Mouse (Mus musculus): ENCODE results near the gene Iqcm. TPM values are rescaled to one million over a fixed set of nuclear protein-coding genes. Genes with fewer than 3 reads are reported as not detected.
"Not testable (repeated sequence)": the region's sequence is repeated elsewhere in the genome, so short reads cannot be mapped to it uniquely, and the experiment has no call there.

Iqcm gene
- under 1 TPM in 1 of 2 experiments, not detected in 1; 0.17 TPM for total RNA-seq (2021)
- long read RNA-seq, experiment 1, result 0 reads
- long read RNA-seq, experiment 2, result 0 reads

DNA sequence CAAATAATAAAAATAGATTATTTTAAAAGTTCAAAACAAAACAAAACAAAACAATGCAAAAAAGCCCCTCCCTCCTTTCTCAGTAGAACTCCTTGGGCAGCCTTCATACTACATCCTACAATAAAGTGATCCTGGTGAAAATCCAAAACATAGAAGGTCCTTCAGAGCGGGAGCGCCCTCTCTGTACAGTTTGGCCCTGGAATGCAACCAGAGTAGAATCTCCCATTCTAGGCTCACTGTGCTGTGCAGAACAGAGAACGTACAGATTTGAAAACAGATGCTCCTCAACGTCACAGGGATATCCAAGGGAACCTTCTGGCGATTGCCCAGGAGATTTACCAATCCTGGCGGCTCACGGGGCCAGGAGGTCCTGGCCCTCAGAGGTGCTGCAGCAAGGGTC lies at the start of gene Iqcm:
Iqcm (plus strand) TSS at position 301 of the 400 bp plus-strand sequence.
- H3K4me3 ChIP-seq, result no peak within 1 kb of the TSS
- intact Hi-C loops (cut with DNase I), result no loop called here
- H3K27ac ChIP-seq, result no peak within 1 kb of the TSS
- no peak for DNase-seq
- no peak for TF ChIP-seq CTCF (IDR thresholded peaks at IDR 0.05)

- DNase-seq, result no peak
- Histone ChIP-seq H3K27ac (no peak within 1 kb of the TSS), H3K4me3 (no peak within 1 kb of the TSS)
- TF ChIP-seq CTCF (IDR thresholded peaks at IDR 0.05), result no peak
- intact Hi-C loops (cut with DNase I), result no loop called here
Measured at GRCm38 (mm10) chr8:75406489-75406888, 42.0 kb upstream of the Iqcm start, which contains the start of gene Gm10358. Gene Gm10358, minus strand, starts transcription at chr8:75406589.

GRCm38 (mm10) chr8:75415696-75416095 lies 32.8 kb upstream of the Iqcm start:
- DNase-seq; H3K27ac ChIP-seq; intact Hi-C loops (cut with DNase I); H3K4me3 ChIP-seq: not testable (repeated sequence)

- no peak overlapping the region for H3K27ac ChIP-seq
- TF ChIP-seq CTCF (IDR thresholded peaks at IDR 0.05), result no peak
- intact Hi-C loops (cut with DNase I), result no loop called here
- no peak overlapping the region for H3K4me3 ChIP-seq
- no peak for DNase-seq
Measured at GRCm38 (mm10) chr8:75476756-75477155, 28.3 kb downstream of the Iqcm start.

DNA sequence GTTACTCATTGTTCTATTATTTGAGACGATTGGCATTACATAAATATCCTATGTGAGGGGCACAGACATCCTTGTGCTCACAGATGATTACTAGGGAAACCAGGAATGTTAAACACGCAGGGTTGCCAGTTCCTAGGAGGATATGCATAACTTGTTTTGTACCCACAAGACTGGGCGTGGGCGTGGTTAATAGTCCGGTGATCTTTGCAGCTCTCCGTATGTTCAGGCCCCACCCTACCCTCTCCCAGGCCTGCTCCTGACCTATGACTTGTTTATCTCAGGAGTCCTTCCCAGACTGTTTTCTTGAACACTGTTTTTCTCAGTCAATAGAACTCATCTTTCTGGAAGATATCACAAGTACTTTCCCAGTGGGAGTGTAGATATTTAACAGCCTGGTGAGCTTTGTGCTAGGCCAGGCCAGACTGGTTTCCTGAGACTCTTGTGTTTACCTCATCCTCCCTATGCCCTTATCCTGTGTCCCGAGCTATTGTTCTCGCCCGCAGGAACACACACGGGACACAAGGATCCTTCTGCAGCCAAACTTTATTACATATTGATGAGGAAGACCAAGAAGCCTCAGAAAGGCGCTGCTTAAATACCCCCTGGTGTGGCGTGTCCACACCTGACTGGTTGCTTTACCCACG lies 40.7 kb downstream of the Iqcm start:
- H3K4me3 ChIP-seq, result no peak overlapping the region
- no peak for TF ChIP-seq CTCF (IDR thresholded peaks at IDR 0.05)
- intact Hi-C loops (cut with DNase I), result no loop called here
- DNase-seq, result no peak
- H3K27ac ChIP-seq, result no peak overlapping the region

- TF ChIP-seq CTCF (IDR thresholded peaks at IDR 0.05), result no peak
- Histone ChIP-seq H3K4me3 (no peak overlapping the region), H3K27ac (no peak overlapping the region)
- DNase-seq, result no peak
- intact Hi-C loops (cut with DNase I), result no loop called here
Measured at GRCm38 (mm10) chr8:75509299-75509698, 60.8 kb downstream of the Iqcm start.

DNA sequence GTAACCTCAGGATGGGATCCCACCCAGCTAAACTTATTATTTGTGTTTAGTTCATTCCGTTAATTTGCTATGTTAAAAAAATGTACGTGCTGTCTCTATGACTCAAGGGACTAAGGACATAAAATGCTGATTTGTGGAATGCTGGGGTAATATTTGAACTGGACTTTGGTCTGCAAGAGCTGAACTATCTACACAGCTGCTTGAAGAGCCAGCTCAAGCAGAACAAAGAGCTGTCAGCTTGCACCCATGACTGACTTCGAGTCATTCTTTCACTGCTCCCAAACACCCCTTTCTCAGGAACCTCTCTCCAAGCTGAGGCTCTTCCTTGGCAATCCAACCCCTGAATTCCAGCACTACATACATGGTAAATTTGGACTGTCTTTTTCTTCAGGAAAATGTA lies 65.3 kb downstream of the Iqcm start:
- intact Hi-C loops (cut with DNase I), result no loop called here
- no peak overlapping the region for H3K4me3 ChIP-seq
- TF ChIP-seq CTCF (IDR thresholded peaks at IDR 0.05), result no peak
- DNase-seq, result no peak
- H3K27ac ChIP-seq, result no peak overlapping the region

- no peak for TF ChIP-seq CTCF (IDR thresholded peaks at IDR 0.05)
- no peak for DNase-seq
- intact Hi-C loops (cut with DNase I), result no loop called here
- H3K27ac ChIP-seq, result no peak overlapping the region
- H3K4me3 ChIP-seq, result no peak overlapping the region
Measured at GRCm38 (mm10) chr8:75549284-75549683, 100.8 kb downstream of the Iqcm start.

- H3K4me3 ChIP-seq, result no peak overlapping the region
- no peak overlapping the region for H3K27ac ChIP-seq
- intact Hi-C loops (cut with DNase I), result no loop called here
- TF ChIP-seq CTCF (IDR thresholded peaks at IDR 0.05), result no peak
- no peak for DNase-seq
Measured at GRCm38 (mm10) chr8:75596281-75596680, 147.8 kb downstream of the Iqcm start.

GRCm38 (mm10) chr8:75642958-75643357 lies 194.5 kb downstream of the Iqcm start:
- intact Hi-C loops (cut with DNase I), result no loop called here
- Histone ChIP-seq H3K27ac (no peak overlapping the region), H3K4me3 (no peak overlapping the region)
- TF ChIP-seq CTCF (IDR thresholded peaks at IDR 0.05), result no peak
- DNase-seq, result no peak

GRCm38 (mm10) chr8:75659287-75659686 lies 210.8 kb downstream of the Iqcm start:
- no peak overlapping the region for H3K27ac ChIP-seq
- no peak overlapping the region for H3K4me3 ChIP-seq
- no peak for DNase-seq
- intact Hi-C loops (cut with DNase I), result no loop called here
- no peak for TF ChIP-seq CTCF (IDR thresholded peaks at IDR 0.05)

GRCm38 (mm10) chr8:75746561-75746960 lies 298.1 kb downstream of the Iqcm start:
- no peak for DNase-seq
- no peak for TF ChIP-seq CTCF (IDR thresholded peaks at IDR 0.05)
- intact Hi-C loops (cut with DNase I), result no loop called here
- H3K4me3 ChIP-seq, result no peak overlapping the region
- no peak overlapping the region for H3K27ac ChIP-seq

DNA sequence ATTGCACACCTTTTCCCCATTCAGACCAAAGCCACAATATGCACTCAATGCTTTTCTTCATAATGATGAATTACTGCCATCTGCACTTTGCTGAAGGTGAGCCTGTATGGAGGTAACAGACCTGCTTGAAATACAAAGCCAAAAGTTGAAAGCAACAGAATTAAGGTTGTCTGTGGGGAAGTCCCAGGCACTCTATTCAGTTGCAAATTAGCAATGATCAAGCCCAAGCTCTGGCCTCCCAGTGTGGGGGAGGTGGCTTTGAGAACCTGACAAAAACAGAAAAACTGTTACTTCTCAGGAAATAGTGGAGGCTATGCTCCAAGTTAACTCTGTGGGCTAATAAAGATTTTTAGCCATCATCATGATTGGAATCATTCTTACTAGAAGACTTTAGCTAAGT lies 307.1 kb downstream of the Iqcm start:
- intact Hi-C loops (cut with DNase I), result no loop called here
- Histone ChIP-seq H3K27ac (no peak overlapping the region), H3K4me3 (no peak overlapping the region)
- TF ChIP-seq CTCF (IDR thresholded peaks at IDR 0.05), result no peak
- DNase-seq, result no peak

GRCm38 (mm10) chr8:75828468-75829132 lies 380.1 kb downstream of the Iqcm start:
- no peak for DNase-seq
- no peak overlapping the region for H3K27ac ChIP-seq
- H3K4me3 ChIP-seq, result no peak overlapping the region
- TF ChIP-seq CTCF (IDR thresholded peaks at IDR 0.05), result no peak
- intact Hi-C loops (cut with DNase I), result no loop called here

Measured in gastrocnemius, adult 2 months (tissue).